Mouse (Mus musculus): ENCODE measurements around the gene Rgs7bp. TPM values are rescaled to one million over a fixed set of nuclear protein-coding genes. Genes with fewer than 3 reads are reported as not detected.

Rgs7bp gene
- polyA plus RNA-seq, 1 experiment from 2014 or later, result 0.45 TPM

DNA sequence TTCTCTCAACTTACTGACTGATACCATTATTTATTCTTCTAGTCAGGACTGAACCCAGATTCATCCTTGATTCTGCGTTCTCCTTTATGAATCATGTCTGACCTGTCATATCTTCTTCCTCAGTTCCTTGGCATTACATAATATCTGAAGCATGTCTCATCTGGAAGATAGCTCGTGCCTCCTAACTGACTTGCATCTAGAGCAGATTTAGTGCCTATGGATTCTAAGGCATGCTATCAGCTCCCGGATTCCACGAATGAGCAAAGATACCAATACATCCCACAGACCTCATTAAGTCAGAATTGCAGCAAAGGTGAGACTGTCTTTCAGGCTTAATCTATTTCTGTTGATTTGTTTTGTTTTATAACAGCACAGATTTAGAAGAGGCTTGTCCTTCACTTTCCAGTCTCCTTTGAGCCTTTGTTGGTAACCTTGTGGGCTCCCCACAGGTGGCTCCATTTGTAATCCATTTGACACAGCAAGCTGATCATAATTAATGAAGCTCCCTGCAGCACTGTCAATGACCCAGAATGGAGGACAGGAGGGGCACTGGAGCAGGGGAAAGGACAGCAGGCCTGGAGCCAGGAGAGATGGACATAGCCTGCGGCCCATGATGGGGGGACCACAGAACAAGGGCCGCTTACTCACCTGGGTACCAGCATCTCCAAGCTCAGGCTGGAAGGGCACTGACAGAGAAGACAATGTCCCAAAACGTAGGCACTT lies 94.4 kb downstream of the Rgs7bp start:
- DNase-seq (no peak), ATAC-seq (no peak)
- Histone ChIP-seq H3K4me3 (ENCODE audit: low read depth, low read length) (no peak overlapping the region), H3K36me3 (replicated peaks; ENCODE audit: insufficient read depth, low read length) (no peaks in the 10 kb centered on the region), H3K4me1 (ENCODE audit: insufficient read depth) (no peaks in the 10 kb centered on the region), H3K27ac (ENCODE audit: low read depth) (no peak overlapping the region), H3K9ac (replicated peaks) (no peak overlapping the region), H3K4me2 (ENCODE audit: low read depth, low read length) (no peak overlapping the region), H3K27me3 (ENCODE audit: insufficient read depth, low read length) (no peaks in the 10 kb centered on the region), H3K9me3 (ENCODE audit: low read length) (no peaks in the 10 kb centered on the region)
- WGBS (ENCODE audit: insufficient replicate concordance), result 75% methylated on average over 7 of the region's 7 CpGs
- TF ChIP-seq CTCF (IDR thresholded peaks at IDR 0.05; ENCODE audit: low read depth) (no peak), EP300 (IDR thresholded peaks at IDR 0.05; ENCODE audit: low read depth) (no peak)

DNA sequence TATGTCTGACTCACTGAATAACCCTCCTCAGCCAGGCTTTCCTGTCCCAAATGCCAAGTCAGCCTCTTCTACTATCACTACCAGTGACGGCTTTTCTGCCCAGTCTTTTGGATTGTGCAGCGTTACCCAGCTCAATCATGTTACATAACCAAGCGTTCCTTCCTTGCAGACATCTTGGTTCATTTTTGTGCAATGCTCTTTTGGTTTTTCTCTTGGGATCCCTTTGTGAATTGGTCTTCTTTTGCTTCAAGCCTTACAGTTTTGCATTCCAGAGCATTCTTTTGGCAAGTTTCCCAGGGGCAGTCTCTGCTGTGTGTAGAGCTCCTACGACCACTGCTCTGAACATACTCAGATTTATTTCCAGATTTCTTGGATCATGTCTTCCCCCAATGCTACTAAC lies 95.0 kb downstream of the Rgs7bp start:
- DNase-seq (no peak), ATAC-seq (no peak)
- no peak overlapping the region for H3K9ac ChIP-seq (replicated peaks)
- H3K4me2 ChIP-seq (ENCODE audit: low read depth, low read length), result no peak overlapping the region
- no peaks in the 10 kb centered on the region for H3K9me3 ChIP-seq (ENCODE audit: low read length)
- H3K36me3 ChIP-seq (replicated peaks; ENCODE audit: insufficient read depth, low read length), result no peaks in the 10 kb centered on the region
- no peak overlapping the region for H3K4me3 ChIP-seq (ENCODE audit: low read depth, low read length)
- TF ChIP-seq CTCF (IDR thresholded peaks at IDR 0.05; ENCODE audit: low read depth) (no peak), EP300 (IDR thresholded peaks at IDR 0.05; ENCODE audit: low read depth) (no peak)
- no peaks in the 10 kb centered on the region for H3K4me1 ChIP-seq (ENCODE audit: insufficient read depth)
- no peaks in the 10 kb centered on the region for H3K27me3 ChIP-seq (ENCODE audit: insufficient read depth, low read length)
- no peak overlapping the region for H3K27ac ChIP-seq (ENCODE audit: low read depth)
- 72% methylated on average over 4 of the region's 4 CpGs for WGBS (ENCODE audit: insufficient replicate concordance)

DNA sequence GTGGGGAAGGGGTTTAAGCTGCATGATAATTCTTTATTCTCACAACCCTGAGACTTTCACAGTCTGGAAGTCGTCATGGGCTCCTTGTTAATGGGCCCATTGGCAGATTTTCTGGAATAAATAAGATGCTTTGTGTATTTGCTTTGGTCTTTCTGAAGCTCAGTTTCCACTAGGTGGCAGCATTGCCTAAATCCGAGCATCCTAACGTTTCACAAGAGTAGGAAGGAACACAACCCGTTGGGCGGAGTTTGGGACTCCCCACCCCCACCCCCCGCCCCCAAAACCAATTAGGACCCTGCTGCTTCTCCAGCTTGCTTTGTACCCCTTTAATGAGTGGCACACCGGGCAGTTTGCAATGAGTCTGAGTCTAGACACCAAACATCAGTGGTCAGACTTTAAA lies 106.8 kb downstream of the Rgs7bp start:
- Histone ChIP-seq H3K9ac (replicated peaks) (no peak overlapping the region), H3K4me3 (ENCODE audit: low read depth, low read length) (no peak overlapping the region), H3K4me1 (ENCODE audit: insufficient read depth) (no peaks in the 10 kb centered on the region), H3K36me3 (replicated peaks; ENCODE audit: insufficient read depth, low read length) (no peaks in the 10 kb centered on the region), H3K27ac (ENCODE audit: low read depth) (no peak overlapping the region), H3K9me3 (ENCODE audit: low read length) (no peaks in the 10 kb centered on the region), H3K4me2 (ENCODE audit: low read depth, low read length) (peak overlapping the region; percentile 48), H3K27me3 (ENCODE audit: insufficient read depth, low read length) (no peaks in the 10 kb centered on the region)
- DNase-seq, result peak; percentile 80
- WGBS (ENCODE audit: insufficient replicate concordance), result 1% methylated on average over 7 of the region's 7 CpGs
- peak; percentile 58; the same call in 1 of the 2 replicates for ATAC-seq
- TF ChIP-seq CTCF (IDR thresholded peaks at IDR 0.05; ENCODE audit: low read depth) (peak; percentile 80), EP300 (IDR thresholded peaks at IDR 0.05; ENCODE audit: low read depth) (no peak)

DNA sequence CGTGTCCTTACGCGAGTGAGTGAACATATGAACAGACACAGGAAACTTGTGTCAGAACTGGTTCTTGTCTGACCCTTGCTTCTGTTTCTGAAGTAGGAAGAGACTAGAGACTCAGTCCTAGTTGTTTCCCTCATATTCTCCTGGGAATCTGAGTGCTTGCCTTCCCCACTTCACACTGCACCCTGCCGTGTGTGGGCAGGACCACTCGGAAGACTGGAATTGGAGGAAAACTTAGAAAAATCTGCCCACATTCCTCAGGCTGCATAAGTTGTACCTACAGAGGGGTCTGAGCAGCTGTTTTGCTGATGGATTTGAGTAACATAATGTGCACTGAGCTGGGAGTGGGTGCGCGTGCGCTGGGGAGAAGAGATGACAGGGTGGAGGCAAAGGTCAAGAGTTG lies 114.2 kb downstream of the Rgs7bp start:
- DNase-seq (no peak), ATAC-seq (no peak)
- Histone ChIP-seq H3K4me1 (ENCODE audit: insufficient read depth) (no peaks in the 10 kb centered on the region), H3K27ac (ENCODE audit: low read depth) (no peak overlapping the region), H3K36me3 (replicated peaks; ENCODE audit: insufficient read depth, low read length) (no peaks in the 10 kb centered on the region), H3K4me2 (ENCODE audit: low read depth, low read length) (no peak overlapping the region), H3K4me3 (ENCODE audit: low read depth, low read length) (no peak overlapping the region), H3K9me3 (ENCODE audit: low read length) (no peaks in the 10 kb centered on the region), H3K9ac (replicated peaks) (no peak overlapping the region), H3K27me3 (ENCODE audit: insufficient read depth, low read length) (no peaks in the 10 kb centered on the region)
- 94% methylated on average over 8 of the region's 8 CpGs for WGBS (ENCODE audit: insufficient replicate concordance)
- TF ChIP-seq CTCF (IDR thresholded peaks at IDR 0.05; ENCODE audit: low read depth) (no peak), EP300 (IDR thresholded peaks at IDR 0.05; ENCODE audit: low read depth) (no peak)

- Histone ChIP-seq H3K4me1 (ENCODE audit: insufficient read depth) (no peaks in the 10 kb centered on the region), H3K9me3 (ENCODE audit: low read length) (no peaks in the 10 kb centered on the region), H3K36me3 (replicated peaks; ENCODE audit: insufficient read depth, low read length) (no peaks in the 10 kb centered on the region), H3K4me3 (ENCODE audit: low read depth, low read length) (no peak overlapping the region), H3K27ac (ENCODE audit: low read depth) (no peak overlapping the region), H3K27me3 (ENCODE audit: insufficient read depth, low read length) (no peaks in the 10 kb centered on the region), H3K9ac (replicated peaks) (no peak overlapping the region), H3K4me2 (ENCODE audit: low read depth, low read length) (no peak overlapping the region)
- DNase-seq, result peak; percentile 67
- TF ChIP-seq CTCF (IDR thresholded peaks at IDR 0.05; ENCODE audit: low read depth) (peak; percentile 86), EP300 (IDR thresholded peaks at IDR 0.05; ENCODE audit: low read depth) (no peak)
- ATAC-seq, result no peak
- 5% methylated on average over 4 of the region's 4 CpGs for WGBS (ENCODE audit: insufficient replicate concordance)
Observed at GRCm38 (mm10) chr13:104939856-104940255, 114.9 kb downstream of the Rgs7bp start.

GRCm38 (mm10) chr13:104938966-104939593 lies 115.7 kb downstream of the Rgs7bp start:
- 78% methylated on average over 13 of the region's 13 CpGs for WGBS (ENCODE audit: insufficient replicate concordance)
- no peak for DNase-seq

More at GRCm38 (mm10) chr13:104938966-104939593, 115.7 kb downstream of the Rgs7bp start:
- no peak overlapping the region for H3K9ac ChIP-seq (replicated peaks)
- no peak overlapping the region for H3K4me3 ChIP-seq (ENCODE audit: low read depth, low read length)
- TF ChIP-seq EP300 (IDR thresholded peaks at IDR 0.05; ENCODE audit: low read depth) (no peak), CTCF (IDR thresholded peaks at IDR 0.05; ENCODE audit: low read depth) (no peak)
- no peak overlapping the region for H3K27ac ChIP-seq (ENCODE audit: low read depth)
- H3K27me3 ChIP-seq (ENCODE audit: insufficient read depth, low read length), result no peaks in the 10 kb centered on the region
- H3K9me3 ChIP-seq (ENCODE audit: low read length), result no peaks in the 10 kb centered on the region
- no peaks in the 10 kb centered on the region for H3K4me1 ChIP-seq (ENCODE audit: insufficient read depth)
- no peak for ATAC-seq
- H3K4me2 ChIP-seq (ENCODE audit: low read depth, low read length), result no peak overlapping the region
- no peaks in the 10 kb centered on the region for H3K36me3 ChIP-seq (replicated peaks; ENCODE audit: insufficient read depth, low read length)

Data from liver, postnatal 0 days (tissue).